Mouse (Mus musculus): ENCODE data around the gene Rft1.

DNA sequence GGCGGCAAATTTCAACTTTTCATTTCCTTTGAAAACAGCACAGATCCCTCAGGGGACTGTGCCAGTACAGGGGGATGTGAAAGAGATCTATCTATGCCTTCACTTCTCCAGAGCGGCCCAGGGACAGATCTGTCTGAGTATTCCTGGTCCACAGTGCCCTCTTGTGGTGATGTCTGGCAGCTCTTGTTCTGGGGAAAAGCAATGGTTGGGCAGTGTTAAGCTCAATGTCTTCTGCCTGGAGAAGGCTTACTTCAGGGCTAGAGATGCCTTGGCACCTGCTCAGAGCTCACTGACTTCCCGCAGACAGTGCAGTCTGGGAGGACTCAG lies 17.8 kb downstream of the Rft1 start:
- TF ChIP-seq POLR2A (IDR thresholded peaks at IDR 0.05; ENCODE audit: extremely low read depth, insufficient read depth, low read length) (no peak), CTCF (IDR thresholded peaks at IDR 0.05; ENCODE audit: extremely low read depth, insufficient read depth, low read length) (peak; percentile 97)

All from cortical plate, adult 2 months (tissue).